Mouse (Mus musculus) ES-Bruce4 (cell line): ENCODE data around the gene Ccdc43. TPM values are rescaled to one million over a fixed set of nuclear protein-coding genes. Genes with fewer than 3 reads are reported as not detected.

Experiments used
- H3K27ac ChIP-seq: 2 replicates; pipeline ENCODE4 v1.5.1; 2012; ENCODE audit warnings: low read length, inconsistent platforms; ENCODE audit not compliant: insufficient read depth
- H3K27me3 ChIP-seq: 2 replicates; pipeline ENCODE4 v1.6.1; 2012; ENCODE audit warnings: mild to moderate bottlenecking, low read length, inconsistent platforms; ENCODE audit not compliant: control insufficient read depth, poor library complexity, insufficient read depth, severe bottlenecking
- H3K36me3 ChIP-seq: 2 replicates; pipeline ENCODE4 v1.6.1; 2012; ENCODE audit warnings: inconsistent platforms, mild to moderate bottlenecking, low read length, moderate library complexity; ENCODE audit not compliant: control insufficient read depth, poor library complexity, insufficient read depth, severe bottlenecking
- H3K4me1 ChIP-seq: one replicate; pipeline ENCODE4 v1.8.1; 2011; ENCODE audit warnings: low read length; ENCODE audit not compliant: control insufficient read depth, insufficient read depth
- H3K4me3 ChIP-seq: 2 replicates; pipeline ENCODE4 v1.5.1; 2011; ENCODE audit warnings: low read depth, mild to moderate bottlenecking, low read length
- H3K9ac ChIP-seq: 2 replicates; pipeline ENCODE4 v1.6.1; 2012; ENCODE audit warnings: low read depth, mild to moderate bottlenecking, inconsistent platforms; ENCODE audit not compliant: poor library complexity, severe bottlenecking
- H3K9me3 ChIP-seq: replicated peaks from 2 replicates; pipeline ENCODE4 v1.6.1; 2012; ENCODE audit warnings: mild to moderate bottlenecking, low read length, inconsistent platforms; ENCODE audit not compliant: control insufficient read depth, poor library complexity, insufficient read depth, severe bottlenecking
- CTCF ChIP-seq: IDR thresholded peaks from one replicate; pipeline ENCODE4 v1.8.1; 2011; ENCODE audit warnings: low read depth, low read length
- EP300 ChIP-seq: IDR thresholded peaks from 2 replicates; pipeline ENCODE4 v1.6.1; 2011; ENCODE audit warnings: low read depth, low read length; ENCODE audit not compliant: insufficient read depth
- POLR2A ChIP-seq: IDR thresholded peaks from one replicate; pipeline ENCODE4 v1.8.1; 2011; ENCODE audit warnings: low read length; ENCODE audit not compliant: insufficient read depth
- polyA plus RNA-seq: library from polyadenylated mRNA; stranded (reverse); fragments of >200 nt; gene quantifications from 2 replicates; pipeline ENCODE4 v1.2.4, GENCODE M21; 2011; ENCODE audit warnings: low read depth; ENCODE audit not compliant: missing spikeins, insufficient read depth, insufficient read length

Gene Ccdc43
- polyA plus RNA-seq, 1 experiment, result 62.0 TPM

GRCm38 (mm10) chr11:102698018-102698476 is 465 bp upstream of the Ccdc43 start:
- Histone ChIP-seq H3K4me3 (peak overlapping the region; percentile 79), H3K36me3 (no peaks in the 10 kb centered on the region; the same call in 1 of the 2 replicates), H3K9me3 (no peaks in the 10 kb centered on the region), H3K27me3 (no peaks in the 10 kb centered on the region), H3K4me1 (no peaks in the 10 kb centered on the region), H3K9ac (peak overlapping the region; percentile 73), H3K27ac (no peak overlapping the region)
- TF ChIP-seq EP300 (no peak), POLR2A (no peak), CTCF (no peak)

- H3K4me3 ChIP-seq, result no peak overlapping the region
- no peak overlapping the region for H3K9ac ChIP-seq
These were observed 2.3 kb downstream of the Ccdc43 start for GRCm38 (mm10) chr11:102695289-102695688.

GRCm38 (mm10) chr11:102690162-102690561 is 7.4 kb downstream of the Ccdc43 start:
- Histone ChIP-seq H3K9me3 (no peaks in the 10 kb centered on the region), H3K36me3 (peaks cover 16% of the 10 kb centered on the region), H3K4me3 (no peak overlapping the region), H3K4me1 (no peaks in the 10 kb centered on the region), H3K9ac (no peak overlapping the region), H3K27me3 (no peaks in the 10 kb centered on the region), H3K27ac (no peak overlapping the region)
- TF ChIP-seq EP300 (no peak), CTCF (peak; percentile 52), POLR2A (no peak)

More at GRCm38 (mm10) chr11:102695289-102695688, 2.3 kb downstream of the Ccdc43 start:
- H3K27me3 ChIP-seq, result no peaks in the 10 kb centered on the region
- no peak for TF ChIP-seq CTCF
- TF ChIP-seq POLR2A, result no peak
- TF ChIP-seq EP300, result no peak
- H3K27ac ChIP-seq, result no peak overlapping the region
- H3K9me3 ChIP-seq, result no peaks in the 10 kb centered on the region
- H3K36me3 ChIP-seq, result peaks cover 3% of the 10 kb centered on the region; the same call in 1 of the 2 replicates
- H3K4me1 ChIP-seq, result no peaks in the 10 kb centered on the region

- no peak for TF ChIP-seq EP300
- TF ChIP-seq CTCF, result no peak
- no peak for TF ChIP-seq POLR2A
These were observed 31.7 kb downstream of the Ccdc43 start for GRCm38 (mm10) chr11:102665637-102666435.

GRCm38 (mm10) chr11:102665151-102665550 is 32.4 kb downstream of the Ccdc43 start:
- no peaks in the 10 kb centered on the region for H3K36me3 ChIP-seq
- no peaks in the 10 kb centered on the region for H3K4me1 ChIP-seq
- peaks cover 8% of the 10 kb centered on the region for H3K27me3 ChIP-seq
- H3K9me3 ChIP-seq, result no peaks in the 10 kb centered on the region
- H3K27ac ChIP-seq, result no peak overlapping the region
- no peak for TF ChIP-seq EP300
- TF ChIP-seq CTCF, result no peak
- TF ChIP-seq POLR2A, result no peak
- H3K4me3 ChIP-seq, result no peak overlapping the region
- no peak overlapping the region for H3K9ac ChIP-seq

More at GRCm38 (mm10) chr11:102665637-102666435, 31.7 kb downstream of the Ccdc43 start:
- Histone ChIP-seq H3K9me3 (no peaks in the 10 kb centered on the region), H3K4me1 (no peaks in the 10 kb centered on the region), H3K27ac (no peak overlapping the region), H3K36me3 (no peaks in the 10 kb centered on the region), H3K27me3 (peaks cover 8% of the 10 kb centered on the region), H3K4me3 (peak overlapping the region; percentile 40), H3K9ac (peak overlapping the region; percentile 40)

GRCm38 (mm10) chr11:102663416-102663815 is 34.2 kb downstream of the Ccdc43 start, which contains the start of gene Meioc:
Gene Meioc (plus strand): TSS chr11:102663716.
- no peak within 1 kb of the TSS for H3K9ac ChIP-seq
- TF ChIP-seq EP300 (no peak), POLR2A (no peak), CTCF (no peak)
- no peaks in the 10 kb centered on the region for H3K4me1 ChIP-seq
- no peaks in the 10 kb centered on the region for H3K36me3 ChIP-seq
- no peak within 1 kb of the TSS for H3K4me3 ChIP-seq
- no peak within 1 kb of the TSS for H3K27ac ChIP-seq
- H3K27me3 ChIP-seq, result peaks cover 8% of the 10 kb centered on the region
- no peaks in the 10 kb centered on the region for H3K9me3 ChIP-seq
